Mouse (Mus musculus): Measurements from ENCODE around the gene Arhgap17. TPM values are rescaled to one million over a fixed set of nuclear protein-coding genes. Genes with fewer than 3 reads are reported as not detected.

Gene Arhgap17
- polyA plus RNA-seq, 1 experiment = 51.0 TPM

- Histone ChIP-seq H3K4me3 (replicated peaks) (peak overlapping the region; percentile 62), H3K9me3 (peaks cover 3% of the 10 kb centered on the region; the same call in 1 of the 2 replicates), H3K36me3 (replicated peaks; ENCODE audit: low read length) (no peaks in the 10 kb centered on the region), H3K27me3 (replicated peaks) (no peaks in the 10 kb centered on the region), H3K4me1 (peaks cover 46% of the 10 kb centered on the region)
- TF ChIP-seq FLI1 (IDR thresholded peaks at IDR 0.05; ENCODE audit: low read length) = no peak
- no peak for TF ChIP-seq GATA1 (IDR thresholded peaks at IDR 0.05; ENCODE audit: borderline replicate concordance, low read length)
Measured at GRCm38 (mm10) chr7:123371501-123371900, 1.8 kb upstream of the Arhgap17 start.

- H3K4me1 ChIP-seq = peaks cover 54% of the 10 kb centered on the region
- TF ChIP-seq GATA1 (IDR thresholded peaks at IDR 0.05; ENCODE audit: borderline replicate concordance, low read length) (no peak), FLI1 (IDR thresholded peaks at IDR 0.05; ENCODE audit: low read length) (no peak)
Measured at GRCm38 (mm10) chr7:123370700-123371099, 985 bp upstream of the Arhgap17 start.

GRCm38 (mm10) chr7:123368778-123369746 lies 653 bp downstream of the Arhgap17 start:
- H3K4me1 ChIP-seq = peaks cover 71% of the 10 kb centered on the region
- 0 out of 2 replicates have a peak, but pooled peaks cover 1% of the 10 kb centered on the region for H3K9me3 ChIP-seq
- peaks cover 8% of the 10 kb centered on the region for H3K36me3 ChIP-seq (replicated peaks; ENCODE audit: low read length)
- TF ChIP-seq GATA1 (IDR thresholded peaks at IDR 0.05; ENCODE audit: borderline replicate concordance, low read length) (no peak), FLI1 (IDR thresholded peaks at IDR 0.05; ENCODE audit: low read length) (no peak)
- peak overlapping the region; percentile 93 for H3K4me3 ChIP-seq (replicated peaks)
- H3K27me3 ChIP-seq (replicated peaks) = no peaks in the 10 kb centered on the region

More at GRCm38 (mm10) chr7:123370700-123371099, 985 bp upstream of the Arhgap17 start:
- Histone ChIP-seq H3K36me3 (replicated peaks; ENCODE audit: low read length) (no peaks in the 10 kb centered on the region), H3K9me3 (peaks cover 3% of the 10 kb centered on the region; the same call in 1 of the 2 replicates), H3K4me3 (replicated peaks) (peak overlapping the region; percentile 93), H3K27me3 (replicated peaks) (no peaks in the 10 kb centered on the region)

GRCm38 (mm10) chr7:123368187-123368586 lies 1.5 kb downstream of the Arhgap17 start:
- H3K36me3 ChIP-seq (replicated peaks; ENCODE audit: low read length) = peaks cover 14% of the 10 kb centered on the region
- no peaks in the 10 kb centered on the region for H3K27me3 ChIP-seq (replicated peaks)
- H3K4me1 ChIP-seq = peaks cover 78% of the 10 kb centered on the region
- TF ChIP-seq GATA1 (IDR thresholded peaks at IDR 0.05; ENCODE audit: borderline replicate concordance, low read length) = no peak
- no peaks in the 10 kb centered on the region for H3K9me3 ChIP-seq
- peak overlapping the region; percentile 93 for H3K4me3 ChIP-seq (replicated peaks)

- Histone ChIP-seq H3K4me3 (replicated peaks) (peak overlapping the region; percentile 93), H3K4me1 (peaks cover 84% of the 10 kb centered on the region)
Measured at GRCm38 (mm10) chr7:123367218-123368150, 2.2 kb downstream of the Arhgap17 start.

GRCm38 (mm10) chr7:123366806-123367205 lies 2.9 kb downstream of the Arhgap17 start:
- peaks cover 19% of the 10 kb centered on the region for H3K36me3 ChIP-seq (replicated peaks; ENCODE audit: low read length)
- H3K27me3 ChIP-seq (replicated peaks) = no peaks in the 10 kb centered on the region
- H3K4me3 ChIP-seq (replicated peaks) = peak overlapping the region; percentile 86
- no peak for TF ChIP-seq GATA1 (IDR thresholded peaks at IDR 0.05; ENCODE audit: borderline replicate concordance, low read length)
- TF ChIP-seq FLI1 (IDR thresholded peaks at IDR 0.05; ENCODE audit: low read length) = no peak
- peaks cover 82% of the 10 kb centered on the region for H3K4me1 ChIP-seq
- H3K9me3 ChIP-seq = no peaks in the 10 kb centered on the region

More at GRCm38 (mm10) chr7:123367218-123368150, 2.2 kb downstream of the Arhgap17 start:
- Histone ChIP-seq H3K9me3 (no peaks in the 10 kb centered on the region), H3K36me3 (replicated peaks; ENCODE audit: low read length) (peaks cover 19% of the 10 kb centered on the region), H3K27me3 (replicated peaks) (no peaks in the 10 kb centered on the region)
- no peak for TF ChIP-seq GATA1 (IDR thresholded peaks at IDR 0.05; ENCODE audit: borderline replicate concordance, low read length)
- TF ChIP-seq FLI1 (IDR thresholded peaks at IDR 0.05; ENCODE audit: low read length) = no peak

- no peaks in the 10 kb centered on the region for H3K9me3 ChIP-seq
- peak overlapping the region; percentile 86 for H3K4me3 ChIP-seq (replicated peaks)
- peaks cover 26% of the 10 kb centered on the region for H3K36me3 ChIP-seq (replicated peaks; ENCODE audit: low read length)
- TF ChIP-seq FLI1 (IDR thresholded peaks at IDR 0.05; ENCODE audit: low read length) (no peak), GATA1 (IDR thresholded peaks at IDR 0.05; ENCODE audit: borderline replicate concordance, low read length) (peak; percentile 66; the same call in 1 of the 3 replicates)
- H3K4me1 ChIP-seq = peaks cover 82% of the 10 kb centered on the region
- H3K27me3 ChIP-seq (replicated peaks) = no peaks in the 10 kb centered on the region
Measured at GRCm38 (mm10) chr7:123365876-123366741, 3.6 kb downstream of the Arhgap17 start.

GRCm38 (mm10) chr7:123363971-123364370 lies 5.7 kb downstream of the Arhgap17 start:
- TF ChIP-seq GATA1 (IDR thresholded peaks at IDR 0.05; ENCODE audit: borderline replicate concordance, low read length) (no peak), FLI1 (IDR thresholded peaks at IDR 0.05; ENCODE audit: low read length) (no peak)
- Histone ChIP-seq H3K4me3 (replicated peaks) (no peak overlapping the region), H3K27me3 (replicated peaks) (no peaks in the 10 kb centered on the region), H3K9me3 (no peaks in the 10 kb centered on the region), H3K4me1 (peaks cover 90% of the 10 kb centered on the region), H3K36me3 (replicated peaks; ENCODE audit: low read length) (peaks cover 32% of the 10 kb centered on the region)

Measured in megakaryocyte, embryonic 14.5 days (primary cell).